Mouse (Mus musculus): Measurements from ENCODE around the gene Psen1. TPM values are rescaled to one million over a fixed set of nuclear protein-coding genes. Genes with fewer than 3 reads are reported as not detected.

Gene Psen1
- polyA plus RNA-seq, 1 experiment from 2014 or later = 61.3 TPM

DNA sequence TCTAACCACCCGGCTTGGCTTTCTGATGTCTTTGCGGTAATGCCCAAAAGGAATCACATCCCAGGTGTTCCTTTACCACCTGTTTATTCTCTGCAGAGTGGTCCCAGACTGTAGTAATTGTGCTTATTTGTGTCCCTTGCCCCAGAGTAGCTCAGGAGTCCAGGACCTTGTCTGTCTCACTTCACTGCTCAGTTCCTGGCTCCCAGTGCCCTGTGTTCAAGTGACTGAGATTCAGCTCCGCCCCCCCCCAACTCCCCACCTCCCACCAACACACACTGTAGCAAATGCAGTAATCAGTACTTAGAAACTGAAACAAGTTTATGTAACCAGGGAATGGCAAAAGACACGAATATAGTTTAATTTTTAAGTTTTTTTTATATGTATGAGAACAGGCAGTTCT lies 19.0 kb downstream of the Psen1 start:
- no peak for DNase-seq
- no peak for TF ChIP-seq CTCF (IDR thresholded peaks at IDR 0.05; ENCODE audit: low read depth)

DNA sequence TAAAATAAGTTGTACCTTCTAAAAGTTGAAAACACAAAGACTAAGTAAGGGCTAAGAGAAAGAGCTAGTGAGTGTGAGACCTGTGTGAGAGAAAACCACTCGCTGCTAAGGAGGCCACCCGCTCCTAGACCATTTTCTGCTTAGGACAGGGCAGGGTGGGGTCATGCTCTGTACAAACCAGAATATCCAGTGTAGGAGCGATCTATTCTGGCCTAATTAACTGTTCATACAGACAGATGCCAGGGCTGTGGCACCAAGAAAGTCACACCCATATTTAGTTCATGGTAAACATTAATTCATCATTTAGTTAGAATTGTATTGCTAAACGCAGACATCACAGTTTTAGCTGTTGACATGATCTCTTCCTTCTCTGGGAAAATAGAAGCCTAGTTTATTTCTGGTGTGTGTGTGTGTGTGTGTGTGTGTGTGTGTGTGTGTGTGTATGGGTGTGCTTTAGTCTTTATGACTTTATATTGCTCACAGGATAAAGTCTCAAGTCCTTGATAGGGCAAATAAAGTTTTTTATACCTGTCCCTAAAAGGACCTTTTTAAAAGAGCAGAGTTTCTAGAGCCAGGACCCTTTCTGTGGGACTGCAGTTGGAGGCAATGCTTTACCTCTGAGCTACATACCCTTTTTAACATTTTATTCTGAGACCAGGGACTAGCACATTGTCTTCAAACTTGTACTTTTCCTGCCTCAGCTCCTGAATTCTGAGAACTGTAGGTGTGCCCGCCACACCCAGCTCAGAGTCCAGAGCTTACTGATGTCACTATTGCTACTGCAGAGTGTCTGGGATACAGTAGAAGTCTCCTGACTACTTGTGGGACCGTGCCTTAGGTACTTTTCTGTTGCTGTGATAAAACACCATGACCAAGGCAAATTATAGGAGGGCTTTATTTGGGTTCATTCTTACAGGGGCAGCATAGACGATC lies 20.5 kb downstream of the Psen1 start:
- no peak for TF ChIP-seq CTCF (IDR thresholded peaks at IDR 0.05; ENCODE audit: low read depth)
- Histone ChIP-seq H3K9ac (no peak overlapping the region), H3K4me2 (no peak overlapping the region), H3K9me3 (ENCODE audit: low read depth, low read length) (no peaks in the 10 kb centered on the region), H3K4me3 (ENCODE audit: low read depth, low read length) (no peak overlapping the region), H3K27me3 (ENCODE audit: insufficient read depth, low read length) (no peaks in the 10 kb centered on the region), H3K36me3 (ENCODE audit: insufficient read depth) (peaks cover 37% of the 10 kb centered on the region), H3K4me1 (ENCODE audit: insufficient read depth) (no peaks in the 10 kb centered on the region), H3K27ac (ENCODE audit: low read depth) (no peak overlapping the region)
- 80% methylated on average over 7 of the region's 7 CpGs for WGBS
- no peak for ATAC-seq (ENCODE audit: insufficient read depth)
- DNase-seq = no peak

More for the DNA sequence above, 19.0 kb downstream of the Psen1 start:
- Histone ChIP-seq H3K4me1 (ENCODE audit: insufficient read depth) (no peaks in the 10 kb centered on the region), H3K4me2 (no peak overlapping the region), H3K27ac (ENCODE audit: low read depth) (no peak overlapping the region), H3K4me3 (ENCODE audit: low read depth, low read length) (no peak overlapping the region), H3K9me3 (ENCODE audit: low read depth, low read length) (no peaks in the 10 kb centered on the region), H3K27me3 (ENCODE audit: insufficient read depth, low read length) (no peaks in the 10 kb centered on the region), H3K9ac (no peak overlapping the region), H3K36me3 (ENCODE audit: insufficient read depth) (peaks cover 24% of the 10 kb centered on the region; the same call in 1 of the 2 replicates)
- ATAC-seq (ENCODE audit: insufficient read depth) = no peak
- 88% methylated on average over 4 of the region's 4 CpGs for WGBS

DNA sequence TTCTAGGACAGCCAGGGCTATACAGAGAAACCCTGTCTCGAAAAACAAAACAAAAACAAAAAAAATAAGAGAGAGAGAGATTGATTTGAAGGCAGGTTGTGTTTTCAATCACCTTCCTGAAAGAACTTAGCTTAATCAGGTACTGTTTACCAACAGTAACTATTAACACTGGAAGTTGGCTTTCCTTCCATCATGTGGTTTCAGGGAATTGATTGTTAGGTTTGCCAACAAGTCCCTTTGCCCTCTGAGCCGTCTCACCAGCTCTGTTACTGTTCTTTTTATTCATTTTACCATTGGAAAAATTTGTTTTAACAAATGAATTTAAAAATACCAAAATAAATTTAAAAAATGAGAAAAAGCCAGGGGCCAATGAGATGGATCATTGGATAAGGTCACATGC lies 22.0 kb downstream of the Psen1 start:
- H3K4me2 ChIP-seq = no peak overlapping the region
- no peak for DNase-seq
- no peak overlapping the region for H3K27ac ChIP-seq (ENCODE audit: low read depth)
- no peak overlapping the region for H3K4me3 ChIP-seq (ENCODE audit: low read depth, low read length)
- H3K27me3 ChIP-seq (ENCODE audit: insufficient read depth, low read length) = no peaks in the 10 kb centered on the region
- TF ChIP-seq CTCF (IDR thresholded peaks at IDR 0.05; ENCODE audit: low read depth) = no peak
- WGBS = 84% methylated on average over 2 of the region's 2 CpGs
- no peak for ATAC-seq (ENCODE audit: insufficient read depth)
- H3K9me3 ChIP-seq (ENCODE audit: low read depth, low read length) = no peaks in the 10 kb centered on the region
- H3K9ac ChIP-seq = no peak overlapping the region
- peaks cover 37% of the 10 kb centered on the region for H3K36me3 ChIP-seq (ENCODE audit: insufficient read depth)
- no peaks in the 10 kb centered on the region for H3K4me1 ChIP-seq (ENCODE audit: insufficient read depth)

DNA sequence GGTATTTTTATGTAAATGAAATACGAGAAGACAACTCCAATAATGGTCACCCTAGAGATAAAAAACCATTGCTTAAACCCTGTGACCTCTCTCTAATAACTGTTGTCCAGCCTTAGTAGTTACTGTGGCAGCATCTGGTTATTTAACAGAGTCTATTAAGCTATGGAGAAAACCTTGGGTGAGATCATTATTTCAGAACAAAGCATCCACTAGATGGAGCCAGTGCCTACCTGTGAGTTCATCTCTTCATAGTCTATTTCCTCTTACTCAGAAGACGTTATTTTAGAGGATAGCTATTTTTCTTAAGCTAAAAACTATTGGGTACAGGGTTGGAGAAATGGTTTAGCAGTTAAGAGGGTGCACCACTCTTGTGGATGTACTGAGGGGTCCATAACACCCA lies 25.8 kb downstream of the Psen1 start:
- peak; percentile 90 for DNase-seq
- TF ChIP-seq CTCF (IDR thresholded peaks at IDR 0.05; ENCODE audit: low read depth) = peak; percentile 68
- Histone ChIP-seq H3K4me3 (ENCODE audit: low read depth, low read length) (no peak overlapping the region), H3K4me2 (no peak overlapping the region), H3K4me1 (ENCODE audit: insufficient read depth) (no peaks in the 10 kb centered on the region), H3K36me3 (ENCODE audit: insufficient read depth) (peaks cover 53% of the 10 kb centered on the region), H3K27ac (ENCODE audit: low read depth) (no peak overlapping the region), H3K27me3 (ENCODE audit: insufficient read depth, low read length) (no peaks in the 10 kb centered on the region), H3K9me3 (ENCODE audit: low read depth, low read length) (no peaks in the 10 kb centered on the region), H3K9ac (no peak overlapping the region)
- peak; percentile 58 for ATAC-seq (ENCODE audit: insufficient read depth)
- 41% methylated on average over 2 of the region's 2 CpGs for WGBS

DNA sequence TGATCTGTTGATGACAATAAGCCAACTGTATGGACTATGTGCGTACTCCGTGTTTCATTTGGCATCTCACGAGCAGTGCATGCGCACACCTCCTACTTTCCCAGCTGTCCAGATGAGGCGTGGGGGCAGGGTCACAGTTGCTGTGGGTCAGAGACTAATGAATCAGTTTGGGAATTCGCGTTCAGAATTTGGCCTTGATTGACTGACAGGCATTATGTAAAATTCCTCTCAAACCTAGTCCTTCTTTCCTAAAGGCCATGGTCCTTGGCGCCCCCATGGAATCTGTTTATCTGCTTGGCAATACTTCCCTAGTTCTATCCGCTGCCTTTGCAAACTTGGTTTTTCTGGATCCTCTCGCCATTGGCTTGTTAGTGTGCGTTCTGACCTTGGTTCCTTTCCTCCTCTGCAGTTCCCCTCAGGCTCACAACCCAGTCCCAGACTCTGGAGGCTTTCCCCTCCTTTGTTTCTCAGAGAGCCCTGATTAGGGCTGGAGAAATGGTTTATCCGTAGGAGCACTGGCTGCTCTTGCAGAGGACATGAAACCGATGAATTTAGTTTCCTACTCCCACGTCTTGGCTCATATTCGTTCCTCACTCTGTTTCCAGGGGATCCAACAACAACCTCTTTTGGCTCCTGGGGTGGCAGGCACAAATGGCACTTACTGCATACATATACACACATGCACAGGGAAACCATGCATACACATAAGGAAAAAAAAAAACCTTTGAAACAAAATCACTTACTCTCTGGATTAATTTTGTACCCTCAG lies 28.6 kb downstream of the Psen1 start:
- Histone ChIP-seq H3K9me3 (ENCODE audit: low read depth, low read length) (no peaks in the 10 kb centered on the region), H3K27ac (ENCODE audit: low read depth) (no peak overlapping the region), H3K27me3 (ENCODE audit: insufficient read depth, low read length) (no peaks in the 10 kb centered on the region), H3K4me3 (ENCODE audit: low read depth, low read length) (no peak overlapping the region), H3K4me1 (ENCODE audit: insufficient read depth) (no peaks in the 10 kb centered on the region), H3K36me3 (ENCODE audit: insufficient read depth) (peaks cover 70% of the 10 kb centered on the region), H3K4me2 (no peak overlapping the region), H3K9ac (no peak overlapping the region)
- 88% methylated on average over 15 of the region's 15 CpGs for WGBS
- DNase-seq (no peak), ATAC-seq (ENCODE audit: insufficient read depth) (no peak)
- TF ChIP-seq CTCF (IDR thresholded peaks at IDR 0.05; ENCODE audit: low read depth) = no peak

DNA sequence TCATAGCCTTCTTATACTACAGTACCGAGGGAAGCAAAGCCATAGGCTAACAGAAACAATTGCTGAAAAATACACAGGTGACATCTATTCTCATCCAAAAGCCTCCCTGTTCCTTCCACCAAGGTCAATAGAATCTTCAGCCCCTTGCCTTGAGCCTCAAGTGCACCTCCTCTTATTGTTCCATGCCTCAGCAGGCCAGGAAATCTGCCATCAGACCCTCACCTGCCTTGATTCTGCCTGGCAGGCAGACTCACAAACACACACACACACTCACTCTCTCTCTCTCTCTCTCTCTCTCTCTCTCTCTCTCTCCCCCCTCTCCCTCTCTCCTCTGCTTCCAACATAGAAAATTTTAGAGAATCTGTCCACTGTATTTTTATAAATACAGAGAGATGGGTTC lies 31.5 kb downstream of the Psen1 start:
- ATAC-seq (ENCODE audit: insufficient read depth) (no peak), DNase-seq (no peak)
- TF ChIP-seq CTCF (IDR thresholded peaks at IDR 0.05; ENCODE audit: low read depth) = no peak
- Histone ChIP-seq H3K9me3 (ENCODE audit: low read depth, low read length) (no peaks in the 10 kb centered on the region), H3K36me3 (ENCODE audit: insufficient read depth) (peaks cover 74% of the 10 kb centered on the region), H3K4me2 (no peak overlapping the region), H3K4me1 (ENCODE audit: insufficient read depth) (no peaks in the 10 kb centered on the region), H3K27ac (ENCODE audit: low read depth) (no peak overlapping the region), H3K4me3 (ENCODE audit: low read depth, low read length) (no peak overlapping the region), H3K27me3 (ENCODE audit: insufficient read depth, low read length) (no peaks in the 10 kb centered on the region), H3K9ac (no peak overlapping the region)
- 88% methylated on average over 1 of the region's 1 CpGs for WGBS

DNA sequence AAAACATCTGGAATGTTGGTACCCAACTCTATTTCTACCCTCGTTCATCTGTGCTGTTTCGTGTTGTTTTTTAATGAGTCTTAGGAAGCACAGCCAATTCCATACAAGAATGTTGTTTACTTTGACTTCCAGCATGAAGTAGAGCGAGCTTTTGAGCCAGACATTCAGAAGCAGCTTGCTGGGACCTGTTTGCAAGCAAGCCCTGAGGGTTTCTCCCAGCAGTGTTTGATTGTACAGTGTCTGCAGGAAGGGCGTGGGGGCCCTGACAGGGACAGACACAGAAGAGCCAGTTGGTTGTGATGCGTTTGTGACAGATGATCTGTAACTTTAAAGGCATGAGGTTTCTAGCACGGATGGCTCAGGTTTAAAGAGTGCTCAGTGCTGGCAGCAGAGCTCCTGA lies 33.3 kb downstream of the Psen1 start:
- WGBS = 52% methylated on average over 6 of the region's 6 CpGs
- no peak overlapping the region for H3K27ac ChIP-seq (ENCODE audit: low read depth)
- no peak overlapping the region for H3K4me3 ChIP-seq (ENCODE audit: low read depth, low read length)

More for the DNA sequence above, 33.3 kb downstream of the Psen1 start:
- H3K9me3 ChIP-seq (ENCODE audit: low read depth, low read length) = no peaks in the 10 kb centered on the region
- H3K36me3 ChIP-seq (ENCODE audit: insufficient read depth) = peaks cover 76% of the 10 kb centered on the region
- H3K27me3 ChIP-seq (ENCODE audit: insufficient read depth, low read length) = no peaks in the 10 kb centered on the region
- ATAC-seq (ENCODE audit: insufficient read depth) (no peak), DNase-seq (peak; percentile 47)
- no peaks in the 10 kb centered on the region for H3K4me1 ChIP-seq (ENCODE audit: insufficient read depth)
- TF ChIP-seq CTCF (IDR thresholded peaks at IDR 0.05; ENCODE audit: low read depth) = no peak
- H3K4me2 ChIP-seq = no peak overlapping the region
- H3K9ac ChIP-seq = no peak overlapping the region

Data from lung, embryonic 14.5 days (tissue).